Mouse (Mus musculus): ENCODE measurements around the gene Coq2. TPM values are rescaled to one million over a fixed set of nuclear protein-coding genes. Genes with fewer than 3 reads are reported as not detected.

Gene Coq2
- polyA plus RNA-seq, 1 experiment from 2014 or later, result 54.5 TPM

DNA sequence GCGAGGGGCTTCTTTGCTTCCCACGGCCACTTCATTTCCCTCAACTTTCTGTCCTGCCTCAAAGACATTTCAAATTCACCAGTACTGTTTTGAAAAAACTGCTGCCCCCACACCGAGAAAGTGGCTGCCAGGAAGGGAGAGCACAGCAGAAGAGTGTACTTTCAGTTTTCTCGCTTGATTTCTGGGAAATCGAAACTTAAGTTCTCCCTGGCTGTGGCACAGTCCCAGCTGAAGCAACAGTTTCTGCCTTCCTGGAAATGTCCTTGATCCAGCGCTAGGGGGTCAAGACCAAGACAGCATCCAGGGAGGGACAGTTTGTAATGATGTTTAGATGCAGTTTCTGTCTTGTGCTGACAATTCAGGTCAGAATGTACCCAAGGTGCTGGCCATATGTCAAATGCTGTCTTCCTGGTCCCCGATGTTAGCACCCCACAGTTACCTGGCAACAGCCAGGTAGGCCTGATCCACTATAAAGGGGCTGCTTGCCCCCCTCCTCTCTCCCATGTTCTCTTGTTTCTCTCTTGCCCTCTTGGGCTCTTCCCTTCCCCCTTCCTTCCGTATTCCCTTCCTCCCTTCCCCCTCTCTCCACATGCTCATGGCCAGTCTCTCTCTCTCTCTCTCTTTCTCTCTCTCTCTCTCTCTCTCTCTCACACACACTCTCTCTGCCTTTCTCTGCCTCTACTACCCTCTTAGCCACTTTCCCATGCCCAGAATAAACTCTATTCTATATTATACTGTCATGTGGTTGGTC is 38.0 kb downstream of the Coq2 start:
- Histone ChIP-seq H3K9me3 (replicated peaks) (no peaks in the 10 kb centered on the region), H3K4me2 (replicated peaks) (no peak overlapping the region), H3K4me1 (no peaks in the 10 kb centered on the region), H3K4me3 (replicated peaks) (no peak overlapping the region), H3K36me3 (no peaks in the 10 kb centered on the region), H3K27ac (replicated peaks) (no peak overlapping the region), H3K9ac (no peak overlapping the region), H3K27me3 (no peaks in the 10 kb centered on the region)
- WGBS, result 61% methylated on average over 8 of the region's 8 CpGs
- ATAC-seq (ENCODE audit: insufficient number of reproducible peaks, low FRiP score, low TSS enrichment, low read depth), result no peak

DNA sequence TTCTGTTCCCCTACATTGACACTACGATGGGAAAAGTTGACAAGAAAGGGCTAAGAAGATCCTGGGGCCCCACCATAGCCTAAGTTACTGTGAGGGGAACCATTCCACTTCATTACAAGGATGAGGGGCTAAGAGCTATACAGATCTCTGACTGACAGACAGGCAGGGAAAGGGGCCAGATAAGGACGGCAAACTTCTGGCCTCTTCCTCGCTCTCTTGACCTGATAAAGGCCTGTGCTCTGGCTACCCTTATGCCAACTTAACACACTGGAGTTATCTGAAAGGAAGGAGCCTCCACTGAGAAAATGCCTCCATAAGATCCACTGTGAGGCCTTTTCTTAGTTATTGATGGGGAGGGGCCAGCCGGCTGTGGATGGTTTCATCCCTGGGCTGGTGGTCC is 39.0 kb downstream of the Coq2 start:
- H3K4me3 ChIP-seq (replicated peaks), result no peak overlapping the region
- no peak overlapping the region for H3K27ac ChIP-seq (replicated peaks)
- no peaks in the 10 kb centered on the region for H3K36me3 ChIP-seq
- no peak for ATAC-seq (ENCODE audit: insufficient number of reproducible peaks, low FRiP score, low TSS enrichment, low read depth)
- H3K9ac ChIP-seq, result no peak overlapping the region
- no peaks in the 10 kb centered on the region for H3K4me1 ChIP-seq
- no peak overlapping the region for H3K4me2 ChIP-seq (replicated peaks)
- WGBS, result 92% methylated on average over 4 of the region's 4 CpGs
- H3K27me3 ChIP-seq, result no peaks in the 10 kb centered on the region
- no peaks in the 10 kb centered on the region for H3K9me3 ChIP-seq (replicated peaks)

DNA sequence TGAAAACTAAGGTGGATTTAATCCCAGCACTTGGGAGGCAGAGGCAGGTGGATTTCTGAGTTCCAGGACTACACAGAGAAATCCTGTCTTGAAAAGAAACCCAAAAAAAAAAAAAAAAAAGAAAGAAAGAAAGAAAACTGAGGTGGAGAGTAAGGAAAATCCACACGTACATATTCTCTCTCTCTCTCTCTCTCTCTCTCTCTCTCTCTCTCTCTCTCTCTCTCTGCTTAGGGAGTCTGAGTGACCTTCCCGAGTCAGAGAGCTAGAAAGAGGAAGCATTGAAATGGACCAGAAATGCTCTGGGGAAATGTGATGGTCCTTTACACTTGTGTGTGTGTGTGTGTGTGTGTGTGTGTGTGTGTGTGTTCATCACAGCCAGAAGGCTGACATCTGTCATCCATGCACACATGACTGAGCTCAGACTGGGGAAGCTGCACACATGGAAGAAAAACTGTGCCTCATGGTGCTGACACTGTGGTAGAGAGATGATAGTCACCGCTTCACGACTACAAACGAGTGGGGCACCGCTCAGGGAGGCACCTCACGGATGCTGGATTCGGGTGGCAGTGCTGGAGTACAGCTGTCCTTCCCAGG is 40.0 kb downstream of the Coq2 start:
- H3K9me3 ChIP-seq (replicated peaks), result no peaks in the 10 kb centered on the region
- no peak overlapping the region for H3K4me2 ChIP-seq (replicated peaks)
- ATAC-seq (ENCODE audit: insufficient number of reproducible peaks, low FRiP score, low TSS enrichment, low read depth), result no peak
- no peak overlapping the region for H3K27ac ChIP-seq (replicated peaks)
- no peaks in the 10 kb centered on the region for H3K4me1 ChIP-seq
- WGBS, result 64% methylated on average over 7 of the region's 8 CpGs
- no peaks in the 10 kb centered on the region for H3K27me3 ChIP-seq
- no peaks in the 10 kb centered on the region for H3K36me3 ChIP-seq
- H3K4me3 ChIP-seq (replicated peaks), result no peak overlapping the region
- H3K9ac ChIP-seq, result no peak overlapping the region

DNA sequence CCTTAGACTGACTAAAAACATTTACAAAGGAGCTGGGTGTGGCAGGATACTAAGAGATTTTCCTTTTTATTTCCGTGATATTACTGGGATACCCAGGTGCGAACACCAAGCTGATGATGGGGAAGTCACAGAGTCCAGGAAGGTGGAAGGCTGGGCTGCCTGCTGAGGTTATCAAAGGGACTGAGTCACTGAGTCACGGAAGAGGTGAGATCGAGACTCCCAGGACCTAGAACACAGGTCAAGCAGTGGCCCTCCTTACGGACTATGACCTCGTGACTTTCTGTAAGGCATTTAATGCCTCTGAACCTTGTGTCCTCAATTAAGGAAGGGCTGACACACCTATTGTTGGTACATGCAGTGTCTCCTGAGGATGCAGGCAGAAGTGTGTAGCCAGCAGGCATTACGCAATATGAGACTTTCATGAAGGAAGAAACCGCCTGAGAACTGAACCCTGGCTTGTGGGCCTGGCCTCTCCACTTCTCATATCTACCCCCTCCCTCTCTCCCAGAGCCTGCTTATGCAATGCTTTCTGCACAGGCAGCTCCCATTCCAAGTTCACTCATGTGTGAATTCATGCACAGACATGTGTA is 42.3 kb downstream of the Coq2 start:
- H3K4me3 ChIP-seq (replicated peaks), result no peak overlapping the region
- no peaks in the 10 kb centered on the region for H3K4me1 ChIP-seq
- WGBS, result 65% methylated on average over 8 of the region's 8 CpGs
- no peak overlapping the region for H3K9ac ChIP-seq
- H3K9me3 ChIP-seq (replicated peaks), result no peaks in the 10 kb centered on the region
- no peaks in the 10 kb centered on the region for H3K27me3 ChIP-seq
- no peak overlapping the region for H3K27ac ChIP-seq (replicated peaks)
- ATAC-seq (ENCODE audit: insufficient number of reproducible peaks, low FRiP score, low TSS enrichment, low read depth), result no peak
- no peaks in the 10 kb centered on the region for H3K36me3 ChIP-seq
- no peak overlapping the region for H3K4me2 ChIP-seq (replicated peaks)

DNA sequence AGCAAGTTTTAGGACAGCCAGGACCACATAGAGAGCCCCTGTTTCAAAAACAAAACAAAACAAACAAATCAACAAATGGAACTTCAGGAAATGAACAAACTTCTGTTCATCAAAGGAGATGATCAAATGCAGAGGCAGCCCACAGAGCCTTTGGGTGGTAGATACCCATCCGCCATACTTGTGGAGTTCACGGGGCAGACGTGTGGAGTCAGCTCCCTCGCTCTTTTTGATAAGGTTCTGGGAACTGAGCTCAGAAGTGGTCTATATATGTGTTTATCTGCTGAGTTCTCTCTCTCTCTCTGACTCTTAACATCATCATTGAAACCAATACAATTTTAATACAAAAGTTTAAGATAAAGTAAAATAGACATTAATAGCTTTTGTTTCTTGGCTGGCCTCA is 46.1 kb downstream of the Coq2 start:
- no peak overlapping the region for H3K27ac ChIP-seq (replicated peaks)
- H3K27me3 ChIP-seq, result no peaks in the 10 kb centered on the region
- no peak for ATAC-seq (ENCODE audit: insufficient number of reproducible peaks, low FRiP score, low TSS enrichment, low read depth)
- no peak overlapping the region for H3K4me3 ChIP-seq (replicated peaks)
- no peak overlapping the region for H3K4me2 ChIP-seq (replicated peaks)
- no peak overlapping the region for H3K9ac ChIP-seq
- H3K36me3 ChIP-seq, result no peaks in the 10 kb centered on the region
- H3K4me1 ChIP-seq, result no peaks in the 10 kb centered on the region
- H3K9me3 ChIP-seq (replicated peaks), result no peaks in the 10 kb centered on the region
- WGBS, result 94% methylated on average over 4 of the region's 4 CpGs

DNA sequence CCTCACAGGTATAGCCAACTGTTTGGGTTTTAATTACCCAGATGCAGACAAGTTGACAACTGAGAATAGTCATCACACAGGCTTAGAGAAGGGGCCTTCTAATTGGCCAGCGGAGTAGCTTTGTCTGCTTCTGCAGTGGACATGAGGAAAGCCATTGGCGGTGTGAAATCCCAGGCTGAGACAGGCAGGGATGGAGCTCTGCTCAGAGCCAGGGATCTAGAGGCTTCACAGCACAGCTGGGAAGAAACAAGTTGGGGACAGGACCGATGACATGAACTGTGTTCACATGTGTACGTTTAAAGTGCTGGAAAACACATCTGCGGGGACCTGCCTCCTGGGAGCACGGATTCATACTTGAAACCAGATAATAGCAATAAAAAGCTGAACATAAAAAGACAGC is 48.4 kb downstream of the Coq2 start:
- ATAC-seq (ENCODE audit: insufficient number of reproducible peaks, low FRiP score, low TSS enrichment, low read depth), result no peak
- H3K9me3 ChIP-seq (replicated peaks), result no peaks in the 10 kb centered on the region
- H3K27ac ChIP-seq (replicated peaks), result no peak overlapping the region
- WGBS, result 63% methylated on average over 6 of the region's 6 CpGs
- no peaks in the 10 kb centered on the region for H3K27me3 ChIP-seq
- H3K4me2 ChIP-seq (replicated peaks), result no peak overlapping the region
- H3K4me3 ChIP-seq (replicated peaks), result no peak overlapping the region
- no peaks in the 10 kb centered on the region for H3K4me1 ChIP-seq
- H3K36me3 ChIP-seq, result no peaks in the 10 kb centered on the region
- H3K9ac ChIP-seq, result no peak overlapping the region

DNA sequence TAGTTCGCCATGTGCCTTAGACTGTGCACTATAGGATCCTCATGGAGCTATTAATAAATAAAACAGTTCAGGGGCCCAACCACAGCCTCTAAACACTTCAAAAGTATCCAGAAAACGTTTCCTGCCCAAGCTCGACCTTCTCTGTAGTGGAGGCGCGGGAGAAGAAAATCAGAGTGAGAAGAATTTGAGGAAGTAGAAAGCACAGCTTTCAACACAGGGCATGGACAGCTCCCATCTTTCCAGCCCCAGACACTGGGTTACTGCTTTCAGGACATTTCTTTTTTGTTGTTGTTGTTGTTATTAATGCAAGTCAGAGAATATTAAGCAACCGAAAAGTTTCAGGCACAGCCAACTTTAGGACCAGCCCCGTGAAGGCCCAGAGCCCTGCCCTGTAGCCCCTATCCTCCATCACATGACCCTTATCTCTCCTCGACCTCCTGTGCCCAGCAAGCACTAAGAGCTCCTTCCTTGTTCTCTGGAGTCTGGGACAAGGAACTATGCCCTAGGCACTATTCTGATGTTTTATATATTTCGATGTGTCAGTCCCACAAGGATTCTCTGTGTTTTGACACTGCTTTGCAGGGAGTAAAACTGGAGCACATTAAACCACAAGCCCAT is 50.1 kb downstream of the Coq2 start:
- no peaks in the 10 kb centered on the region for H3K9me3 ChIP-seq (replicated peaks)
- H3K36me3 ChIP-seq, result no peaks in the 10 kb centered on the region
- no peak overlapping the region for H3K27ac ChIP-seq (replicated peaks)
- ATAC-seq (ENCODE audit: insufficient number of reproducible peaks, low FRiP score, low TSS enrichment, low read depth), result no peak
- H3K9ac ChIP-seq, result no peak overlapping the region
- H3K4me2 ChIP-seq (replicated peaks), result no peak overlapping the region
- H3K4me3 ChIP-seq (replicated peaks), result no peak overlapping the region
- H3K4me1 ChIP-seq, result no peaks in the 10 kb centered on the region
- 70% methylated on average over 9 of the region's 9 CpGs for WGBS
- no peaks in the 10 kb centered on the region for H3K27me3 ChIP-seq

DNA sequence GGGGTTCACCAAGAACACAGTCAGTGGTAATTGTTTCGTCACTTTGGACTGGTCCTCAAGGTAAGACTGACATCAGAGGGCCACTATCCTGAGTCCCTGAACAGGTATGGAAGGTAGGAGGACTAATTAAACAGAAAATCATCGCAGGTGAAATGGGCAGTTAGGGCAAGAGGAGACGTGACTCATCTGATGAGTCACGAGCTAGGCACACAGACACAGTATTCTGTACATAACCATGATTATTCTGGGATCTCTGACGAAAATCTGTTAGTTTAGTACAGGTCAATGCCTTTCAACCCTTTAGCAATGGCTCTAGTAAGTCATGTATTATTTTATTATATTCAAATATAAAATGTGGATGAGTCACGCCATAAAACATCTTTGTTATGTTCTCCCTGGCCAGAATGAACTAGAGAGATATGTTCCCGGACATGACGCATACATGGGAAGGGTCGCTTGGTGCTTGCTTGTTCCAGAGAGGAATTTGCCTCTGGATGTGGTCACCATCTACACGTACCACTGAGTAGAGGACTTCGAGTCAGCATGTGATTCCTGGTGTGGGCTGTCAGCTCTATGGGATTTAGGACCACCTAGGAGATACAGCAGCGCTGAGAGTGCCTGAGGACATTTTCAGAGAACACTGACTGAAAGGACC is 52.3 kb downstream of the Coq2 start:
- no peak for ATAC-seq (ENCODE audit: insufficient number of reproducible peaks, low FRiP score, low TSS enrichment, low read depth)

DNA sequence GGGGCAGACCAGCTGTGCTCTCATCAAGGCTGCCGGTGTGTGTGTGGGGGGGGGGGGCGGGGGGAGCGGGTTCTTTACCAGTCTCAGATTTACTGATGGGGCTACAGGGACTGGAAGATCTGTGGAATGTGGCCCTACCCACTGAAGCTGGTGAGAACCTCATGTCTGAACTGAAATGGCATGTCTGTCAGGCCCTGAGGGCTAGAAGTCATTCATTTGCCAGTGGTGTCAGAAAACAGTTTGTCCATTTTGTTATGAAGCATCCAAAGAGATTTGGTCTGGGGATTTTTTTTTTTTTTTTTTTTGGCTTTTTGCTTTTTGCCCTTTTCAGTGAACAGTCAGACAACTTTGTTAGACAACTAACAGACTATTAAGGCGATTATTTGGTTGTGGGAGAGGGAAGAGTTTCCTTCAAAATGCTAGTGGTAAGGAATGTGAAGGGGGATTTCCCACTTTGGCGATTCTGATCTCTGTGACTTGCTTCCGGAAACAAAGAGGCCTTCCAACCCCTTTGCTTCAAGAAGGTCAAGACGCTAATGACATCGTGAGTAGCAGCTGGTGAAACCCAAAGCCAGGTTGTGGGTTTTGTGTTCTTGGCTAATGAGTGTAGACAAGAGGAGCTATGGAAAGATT is 52.9 kb downstream of the Coq2 start:
- Histone ChIP-seq H3K9ac (no peak overlapping the region), H3K4me1 (no peaks in the 10 kb centered on the region), H3K4me2 (replicated peaks) (no peak overlapping the region), H3K27me3 (no peaks in the 10 kb centered on the region), H3K4me3 (replicated peaks) (no peak overlapping the region), H3K36me3 (no peaks in the 10 kb centered on the region), H3K9me3 (replicated peaks) (no peaks in the 10 kb centered on the region), H3K27ac (replicated peaks) (no peak overlapping the region)
- ATAC-seq (ENCODE audit: insufficient number of reproducible peaks, low FRiP score, low TSS enrichment, low read depth), result no peak
- 34% methylated on average over 8 of the region's 8 CpGs for WGBS

More for the DNA sequence above, 52.3 kb downstream of the Coq2 start:
- Histone ChIP-seq H3K4me3 (replicated peaks) (no peak overlapping the region), H3K36me3 (no peaks in the 10 kb centered on the region), H3K4me2 (replicated peaks) (no peak overlapping the region), H3K27ac (replicated peaks) (no peak overlapping the region), H3K4me1 (no peaks in the 10 kb centered on the region), H3K9ac (no peak overlapping the region), H3K9me3 (replicated peaks) (no peaks in the 10 kb centered on the region), H3K27me3 (no peaks in the 10 kb centered on the region)
- WGBS, result 81% methylated on average over 12 of the region's 12 CpGs

DNA sequence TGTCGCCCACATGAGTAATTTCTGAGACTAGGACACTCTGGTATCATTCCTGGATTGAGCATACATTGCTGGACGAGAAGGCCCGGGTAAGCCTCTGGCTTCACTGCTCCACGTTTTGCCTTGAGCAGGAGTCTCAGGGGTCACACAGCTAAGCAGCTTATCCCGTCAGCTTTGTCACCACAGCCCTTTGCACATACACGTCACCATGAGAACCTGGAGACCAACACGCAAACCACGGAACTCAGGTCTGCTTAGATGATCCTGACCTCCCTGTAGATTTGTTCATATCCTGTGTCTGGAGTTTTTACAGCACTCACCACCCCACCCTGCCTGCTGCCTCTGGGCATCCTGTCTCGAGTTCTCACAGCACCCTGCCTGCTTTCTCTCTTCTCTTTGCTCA is 54.0 kb downstream of the Coq2 start:
- Histone ChIP-seq H3K9ac (no peak overlapping the region), H3K27ac (replicated peaks) (no peak overlapping the region), H3K4me2 (replicated peaks) (no peak overlapping the region), H3K4me1 (no peaks in the 10 kb centered on the region), H3K4me3 (replicated peaks) (no peak overlapping the region), H3K36me3 (no peaks in the 10 kb centered on the region), H3K9me3 (replicated peaks) (no peaks in the 10 kb centered on the region), H3K27me3 (no peaks in the 10 kb centered on the region)
- WGBS, result 56% methylated on average over 9 of the region's 9 CpGs
- ATAC-seq (ENCODE audit: insufficient number of reproducible peaks, low FRiP score, low TSS enrichment, low read depth), result no peak

Measured in embryonic facial prominence, embryonic 15.5 days (tissue).